Mouse (Mus musculus): Measurements from ENCODE around the gene Tldc1.

Tldc1 gene

GRCm38 (mm10) chr8:119719011-119719501, 59.2 kb downstream of the Tldc1 start:
- no peak for DNase-seq

DNA sequence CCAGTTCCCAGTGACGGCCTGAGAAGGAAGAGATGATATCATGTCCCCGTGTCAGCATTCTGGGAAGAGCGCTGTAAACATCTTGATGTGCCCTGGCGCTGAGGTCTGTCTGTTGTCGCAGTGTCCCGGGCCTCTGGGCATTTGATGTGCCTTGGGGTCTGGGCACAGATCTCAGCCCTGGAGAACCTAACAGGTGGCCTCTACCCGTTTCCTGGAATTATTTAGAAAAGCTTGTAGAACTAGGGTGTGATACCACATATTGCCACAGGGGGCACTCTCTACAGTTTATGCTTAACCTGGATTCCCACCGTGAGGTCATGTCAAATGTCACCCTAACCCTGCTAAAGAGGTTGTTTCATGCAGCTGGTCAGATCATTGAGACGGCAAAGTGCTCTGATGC, 60.5 kb downstream of the Tldc1 start:
- peak; percentile 16 to 62 for DNase-seq

DNA sequence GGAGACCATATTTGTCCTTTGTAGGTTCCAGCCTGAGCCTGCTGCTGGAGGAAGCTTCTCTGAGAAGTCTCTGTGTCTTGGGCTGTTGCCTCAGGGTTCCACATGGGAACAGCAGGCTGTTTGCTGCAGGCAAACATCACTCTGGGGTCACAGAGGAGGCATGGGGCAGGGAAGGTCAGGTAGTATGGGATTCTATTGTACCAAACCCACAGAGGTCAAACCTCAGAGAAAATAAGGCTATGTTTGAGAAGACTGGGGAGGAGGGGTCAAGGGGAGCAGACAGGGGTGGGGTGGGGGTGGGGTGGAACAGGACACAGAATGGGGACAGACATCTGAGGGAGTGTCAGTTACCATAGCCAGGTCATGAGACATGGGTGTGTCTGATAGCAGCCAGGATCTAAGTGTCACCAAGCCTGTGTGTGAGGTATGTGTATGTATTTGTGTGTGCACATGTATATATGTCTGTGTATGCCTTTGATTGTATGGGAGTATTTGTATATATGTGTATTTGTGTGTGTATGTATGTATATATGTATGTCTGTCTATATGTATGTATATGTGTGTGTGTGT, 61.4 kb downstream of the Tldc1 start:
- DNase-seq: no peak

GRCm38 (mm10) chr8:119715221-119715620, 63.0 kb downstream of the Tldc1 start:
- DNase-seq: peak; percentile 51 to 75

GRCm38 (mm10) chr8:119713421-119713820, 64.8 kb downstream of the Tldc1 start:
- no peak for DNase-seq

GRCm38 (mm10) chr8:119712226-119712625, 66.0 kb downstream of the Tldc1 start:
- DNase-seq: no peak

All from kidney, postnatal 36 days (tissue).